Comparison of ENCODE assay signal across 15 mouse cellular contexts in genomic region chr13:21142421-21142820, GRCm38 (mm10). TPM values are rescaled to one million over a fixed set of nuclear protein-coding genes. Genes with fewer than 3 reads are reported as not detected.
DNase-seq lines count a peak whose midpoint lies in the region; ATAC-seq and TF ChIP-seq lines count a peak whose summit lies in the region.
"Had no signal": no experiment of that assay in that cellular context is flagged by ENCODE, and none has a peak within 500 bp of the region (broad histone marks: within the 10 kb centered on the region; RNA-seq: fewer than 3 reads in every experiment).

No protein-coding gene starts in this region.

- no peaks in the 10 kb centered on the region for H3K27me3 ChIP-seq in heart, postnatal 0 days (ENCODE audit: control insufficient read depth, insufficient read depth, low read length)
- no peaks in the 10 kb centered on the region for H3K27me3 ChIP-seq in lung, embryonic 14.5 days (ENCODE audit: insufficient read depth, low read length)
- H3K27me3 ChIP-seq: kidney, embryonic 15.5 days; stomach, embryonic 15.5 days had no signal

- intact Hi-C loops in heart, postnatal 25 days (cut with DNase I): no loop called here

- no peaks in the 10 kb centered on the region for H3K9me3 ChIP-seq in heart, postnatal 0 days (replicated peaks; ENCODE audit: control insufficient read depth, low read length)
- no peaks in the 10 kb centered on the region for H3K9me3 ChIP-seq in lung, embryonic 14.5 days (ENCODE audit: low read depth, low read length)
- no peaks in the 10 kb centered on the region for H3K9me3 ChIP-seq in ES-E14 (ENCODE audit: control insufficient read depth, insufficient read depth, low read depth, low read length)
- H3K9me3 ChIP-seq: heart, embryonic 15.5 days; kidney, embryonic 15.5 days; stomach, embryonic 15.5 days had no signal

- no peaks in the 10 kb centered on the region for H3K36me3 ChIP-seq in heart, postnatal 0 days (replicated peaks; ENCODE audit: control insufficient read depth, insufficient read depth, low read length)
- H3K36me3 ChIP-seq in lung, embryonic 14.5 days (ENCODE audit: insufficient read depth): no peaks in the 10 kb centered on the region
- H3K36me3 ChIP-seq in ES-E14 (ENCODE audit: control insufficient read depth, insufficient read depth, low read length, poor library complexity, severe bottlenecking): no peaks in the 10 kb centered on the region
- H3K36me3 ChIP-seq: heart, embryonic 15.5 days; kidney, embryonic 15.5 days; stomach, embryonic 15.5 days had no signal

- no peak for ATAC-seq in heart, postnatal 0 days (ENCODE audit: insufficient read depth, low read depth)
- ATAC-seq in lung, embryonic 14.5 days (ENCODE audit: insufficient read depth): no peak

- in situ Hi-C loops in ES-E14 (cut with MboI; ENCODE audit: low sequenced_read_pairs in 2 of 2, unreplicated experiment in 2 of 2): loop anchor here in 1 of 2 experiments (25.0 kb wide), 1 partner anchor 830 kb away; no protein-coding TSS in a partner anchor

- DNase-seq in heart, postnatal 0 days (ENCODE audit: low spot score): no peak
- DNase-seq in heart, postnatal 25 days (ENCODE audit: low spot score): no peak
- no peak for DNase-seq in lung, embryonic 14.5 days
- no peak for DNase-seq in lung, postnatal 10 days
- no peak for DNase-seq in ES-E14 (ENCODE audit: low read depth, low spot score)
- DNase-seq in embryo, embryonic 9.5 days (ENCODE audit: extremely low spot score): peak; percentile 11
- DNase-seq in spleen, postnatal 10 days (ENCODE audit: low spot score in 2 of 2): no peak
- no peak for DNase-seq in lung, adult 18-20 months
- DNase-seq: lung, postnatal 36 days had no signal

- H3K4me2 ChIP-seq in heart, postnatal 0 days (ENCODE audit: low read depth, low read length): no peak overlapping the region
- H3K4me2 ChIP-seq in lung, embryonic 14.5 days: no peak overlapping the region
- H3K4me2 ChIP-seq: heart, embryonic 15.5 days; kidney, embryonic 15.5 days; stomach, embryonic 15.5 days had no signal

- 37% methylated on average over 8 of the region's 8 CpGs for WGBS in heart, postnatal 0 days
- WGBS in lung, embryonic 14.5 days: 29% methylated on average over 8 of the region's 8 CpGs

- no peak overlapping the region for H3K27ac ChIP-seq in heart, postnatal 0 days (ENCODE audit: low read depth)
- H3K27ac ChIP-seq in lung, embryonic 14.5 days (ENCODE audit: low read depth): no peak overlapping the region
- no peak overlapping the region for H3K27ac ChIP-seq in ES-E14 (ENCODE audit: insufficient read depth, low read depth, low read length, poor library complexity, severe bottlenecking)
- H3K27ac ChIP-seq: heart, embryonic 15.5 days; kidney, embryonic 15.5 days; stomach, embryonic 15.5 days had no signal

- peak; percentile 53 for TF ChIP-seq CTCF in heart, postnatal 0 days (IDR thresholded peaks at IDR 0.05; ENCODE audit: low read depth)
- TF ChIP-seq CTCF in lung, embryonic 14.5 days (IDR thresholded peaks at IDR 0.05; ENCODE audit: low read depth): peak; percentile 53; the same call in 1 of the 2 replicates

- no peak overlapping the region for H3K4me3 ChIP-seq in heart, postnatal 0 days (ENCODE audit: low read depth, low read length)
- no peak overlapping the region for H3K4me3 ChIP-seq in lung, embryonic 14.5 days (ENCODE audit: low read depth, low read length)
- no peak overlapping the region for H3K4me3 ChIP-seq in ES-E14 (ENCODE audit: insufficient read depth in 1 of 2, low read depth in 1 of 2, low read length in 2 of 2, poor library complexity in 1 of 2, severe bottlenecking in 1 of 2)
- H3K4me3 ChIP-seq: heart, embryonic 15.5 days; kidney, embryonic 15.5 days; stomach, embryonic 15.5 days had no signal

- TF ChIP-seq EP300 in heart, postnatal 0 days (IDR thresholded peaks at IDR 0.05; ENCODE audit: low read depth): no peak

- no peak overlapping the region for H3K9ac ChIP-seq in heart, postnatal 0 days (replicated peaks; ENCODE audit: low read depth, low read length)
- H3K9ac ChIP-seq in lung, embryonic 14.5 days: no peak overlapping the region
- no peak overlapping the region for H3K9ac ChIP-seq in ES-E14 (ENCODE audit: insufficient read depth, low read depth, low read length, poor library complexity, severe bottlenecking)
- H3K9ac ChIP-seq: heart, embryonic 15.5 days; kidney, embryonic 15.5 days; stomach, embryonic 15.5 days had no signal

- H3K4me1 ChIP-seq in heart, postnatal 0 days (ENCODE audit: control insufficient read depth, insufficient read depth): no peaks in the 10 kb centered on the region
- no peaks in the 10 kb centered on the region for H3K4me1 ChIP-seq in lung, embryonic 14.5 days (ENCODE audit: insufficient read depth)
- no peaks in the 10 kb centered on the region for H3K4me1 ChIP-seq in ES-E14 (ENCODE audit: control insufficient read depth in 2 of 2, insufficient read depth in 2 of 2, low read length in 2 of 2, poor library complexity in 1 of 2)
- H3K4me1 ChIP-seq: heart, embryonic 15.5 days; kidney, embryonic 15.5 days; stomach, embryonic 15.5 days had no signal

TF ChIP-seq in ES-E14, 5 proteins besides CTCF, POLR2A, EP300 and RAD21:
- TF ChIP-seq CHD2 (IDR thresholded peaks at IDR 0.05; ENCODE audit: low read depth, low read length) (no peak), ZC3H11A (IDR thresholded peaks at IDR 0.05; ENCODE audit: borderline replicate concordance, low read depth, low read length) (peak; percentile 35; the same call in 1 of the 2 replicates)

RNA-seq across cellular contexts. Expression of gene Olfr1368, which starts 3.2 kb away (rescaled TPM):
- total RNA-seq in heart, postnatal 0 days (2014; rRNA removed; ENCODE audit: low replicate concordance): not detected in 2 replicates
- polyA plus RNA-seq in heart, postnatal 0 days (2015; fragmentation: Nextera tagmentation; extraction: Ambion mirVana): not detected in 2 replicates
- not detected for total RNA-seq in heart, postnatal 25 days (2021)
- polyA plus RNA-seq in lung, embryonic 14.5 days (2014; fragmentation: Nextera tagmentation; extraction: Ambion mirVana): not detected in 2 replicates
- not detected in 2 replicates for total RNA-seq in ES-E14 (2012; rRNA removed)
- total RNA-seq: adrenal gland, adult 18-20 months; gastrocnemius, adult 18-20 months had no signal
- polyA plus RNA-seq: heart, embryonic 15.5 days; kidney, embryonic 15.5 days; limb, embryonic 11.5 days; stomach, embryonic 15.5 days had no signal

RNA-seq across cellular contexts. Expression of gene Olfr263, which starts 13.0 kb away (rescaled TPM):
- not detected in 2 replicates for total RNA-seq in heart, postnatal 0 days (2014; rRNA removed; ENCODE audit: low replicate concordance)
- not detected in 2 replicates for polyA plus RNA-seq in heart, postnatal 0 days (2015; fragmentation: Nextera tagmentation; extraction: Ambion mirVana)
- total RNA-seq in heart, postnatal 25 days (2021): not detected
- not detected in 2 replicates for polyA plus RNA-seq in lung, embryonic 14.5 days (2014; fragmentation: Nextera tagmentation; extraction: Ambion mirVana)
- total RNA-seq in ES-E14 (2012; rRNA removed): not detected in 2 replicates
- total RNA-seq: adrenal gland, adult 18-20 months; gastrocnemius, adult 18-20 months had no signal
- polyA plus RNA-seq: heart, embryonic 15.5 days; kidney, embryonic 15.5 days; limb, embryonic 11.5 days; stomach, embryonic 15.5 days had no signal

RNA-seq across cellular contexts. Expression of gene Olfr1369-ps1, which starts 31.1 kb away (rescaled TPM):
- not detected in 2 replicates for total RNA-seq in heart, postnatal 0 days (2014; rRNA removed; ENCODE audit: low replicate concordance)
- polyA plus RNA-seq in heart, postnatal 0 days (2015; fragmentation: Nextera tagmentation; extraction: Ambion mirVana): not detected in 2 replicates
- not detected for total RNA-seq in heart, postnatal 25 days (2021)
- polyA plus RNA-seq in lung, embryonic 14.5 days (2014; fragmentation: Nextera tagmentation; extraction: Ambion mirVana): 0.05 TPM in 1 of 2 replicates, not detected in the other
- 0.11 and 0.22 TPM in 2 replicates for total RNA-seq in ES-E14 (2012; rRNA removed)
- total RNA-seq: adrenal gland, adult 18-20 months; gastrocnemius, adult 18-20 months had no signal
- polyA plus RNA-seq: heart, embryonic 15.5 days; limb, embryonic 11.5 days; stomach, embryonic 15.5 days had no signal

RNA-seq across cellular contexts. Expression of gene Trim27, which starts 36.8 kb away (rescaled TPM):
- total RNA-seq in heart, postnatal 0 days (2014; rRNA removed; ENCODE audit: low replicate concordance): 54.7 and 58.2 TPM in 2 replicates
- polyA plus RNA-seq in heart, postnatal 0 days (2015; fragmentation: Nextera tagmentation; extraction: Ambion mirVana): 33.0 and 35.3 TPM in 2 replicates
- total RNA-seq in heart, postnatal 25 days (2021): 10 to 100 TPM; 18.8 to 19.0 TPM
- 158 and 173 TPM in 2 replicates for polyA plus RNA-seq in lung, embryonic 14.5 days (2014; fragmentation: Nextera tagmentation; extraction: Ambion mirVana)
- 115 and 128 TPM in 2 replicates for total RNA-seq in ES-E14 (2012; rRNA removed)
